Mouse (Mus musculus) bone marrow macrophage, adult 2 months (primary cell): ENCODE measurements at regions not wholly inside any gene's neighbourhood (a gene's known extent, or its start where the extent isn't known, plus 50 kb on each side); places are given as distances from the start of the nearest gene placed in this dataset.

Source experiments
- H3K27ac ChIP-seq: 2 replicates; pipeline ENCODE4 v1.5.1; 2012; ENCODE audit warnings: low read depth, low read length; ENCODE audit not compliant: insufficient read depth
- H3K4me1 ChIP-seq: 2 replicates; pipeline ENCODE4 v1.6.1; 2012; ENCODE audit warnings: low read length; ENCODE audit not compliant: control insufficient read depth, insufficient read depth
- H3K4me3 ChIP-seq: 2 replicates; pipeline ENCODE4 v1.5.1; 2012; ENCODE audit warnings: mild to moderate bottlenecking, low read length, moderate library complexity; ENCODE audit not compliant: insufficient read depth
- CTCF ChIP-seq: IDR thresholded peaks from 2 replicates; pipeline ENCODE4 v1.5.1; 2012; ENCODE audit warnings: low read depth, mild to moderate bottlenecking, low read length, moderate library complexity
- POLR2A ChIP-seq: IDR thresholded peaks from 2 replicates; pipeline ENCODE4 v1.6.1; 2012; ENCODE audit warnings: mild to moderate bottlenecking, low read depth, low read length, borderline replicate concordance

GRCm38 (mm10) chr13:60446926-60447325, 154.8 kb upstream of the Dapk1 start:
- no peak for TF ChIP-seq POLR2A
- TF ChIP-seq CTCF: no peak
- H3K4me3 ChIP-seq: no peak overlapping the region
- no peak overlapping the region for H3K27ac ChIP-seq
- H3K4me1 ChIP-seq: no peaks in the 10 kb centered on the region

- H3K27ac ChIP-seq: no peak overlapping the region
- H3K4me1 ChIP-seq: no peaks in the 10 kb centered on the region
- TF ChIP-seq POLR2A (no peak), CTCF (no peak)
- no peak overlapping the region for H3K4me3 ChIP-seq
Measured at GRCm38 (mm10) chr13:60450721-60451506, 150.8 kb upstream of the Dapk1 start.

- Histone ChIP-seq H3K4me3 (no peak overlapping the region), H3K27ac (no peak overlapping the region), H3K4me1 (no peaks in the 10 kb centered on the region)
- no peak for TF ChIP-seq CTCF
- TF ChIP-seq POLR2A: no peak
Measured at GRCm38 (mm10) chr13:60453821-60454483, 147.8 kb upstream of the Dapk1 start.

DNA sequence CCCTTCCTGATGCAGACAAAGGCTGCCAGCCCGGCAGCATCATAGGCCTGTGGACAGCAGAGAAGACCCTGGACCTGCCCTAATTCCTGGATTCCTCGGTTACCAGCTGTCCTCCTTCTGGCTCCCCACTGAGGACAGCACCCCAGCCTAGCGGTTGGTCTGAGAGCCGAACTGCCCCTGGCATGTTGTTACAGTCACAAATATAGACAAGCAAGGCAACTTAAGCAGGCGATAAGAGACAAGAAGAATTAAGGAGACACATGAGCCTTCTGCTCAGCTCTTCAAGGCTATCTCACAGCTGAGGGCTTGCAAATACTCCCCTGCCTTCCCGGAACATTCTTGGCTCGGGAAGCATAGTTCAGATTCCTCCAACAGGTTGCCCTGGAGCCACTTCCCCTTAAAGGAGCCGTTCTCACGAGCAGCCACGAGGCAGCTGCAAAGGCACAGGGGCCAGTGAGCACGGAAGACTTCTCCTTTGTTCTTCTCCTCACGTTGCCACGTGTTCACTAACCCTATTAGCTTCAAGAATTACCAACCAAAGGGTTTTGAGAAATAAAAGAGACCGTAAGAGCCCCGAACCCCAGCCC, 146.6 kb upstream of the Dapk1 start:
- Histone ChIP-seq H3K27ac (no peak overlapping the region), H3K4me1 (no peaks in the 10 kb centered on the region), H3K4me3 (no peak overlapping the region)
- TF ChIP-seq CTCF: no peak
- no peak for TF ChIP-seq POLR2A

DNA sequence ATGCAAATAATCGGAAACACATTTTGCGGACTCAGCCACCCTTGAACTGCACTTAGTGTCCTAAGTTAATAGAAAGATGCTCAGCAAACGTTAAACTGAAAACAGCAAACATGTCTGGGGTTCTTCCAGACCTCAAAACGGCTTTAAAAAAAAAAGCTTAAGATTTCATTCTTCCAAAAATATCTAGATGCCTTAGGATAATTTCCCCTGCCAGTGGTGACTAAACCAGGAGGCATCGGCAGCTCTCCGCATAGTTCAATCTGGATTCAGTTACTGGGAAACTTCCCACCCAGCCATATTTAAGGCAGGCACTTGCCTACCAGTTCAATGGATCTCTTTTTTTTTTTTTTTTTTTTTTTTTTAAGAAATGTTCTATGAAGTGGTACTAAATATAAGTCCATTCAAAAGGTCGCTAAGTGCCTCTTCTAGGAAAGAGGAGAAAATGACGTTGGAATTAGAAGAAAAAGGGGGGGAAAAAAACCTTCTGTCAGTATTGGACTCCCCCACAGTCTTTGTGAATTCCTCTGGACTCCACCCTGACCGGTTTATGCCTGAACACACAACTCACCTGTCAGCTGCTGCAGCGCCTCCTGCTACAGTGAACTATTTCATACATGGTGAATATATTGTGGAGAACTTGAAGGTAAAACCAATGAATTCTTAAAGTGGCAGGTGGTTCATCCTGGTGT, 145.7 kb upstream of the Dapk1 start:
- Histone ChIP-seq H3K4me3 (no peak overlapping the region), H3K27ac (no peak overlapping the region), H3K4me1 (no peaks in the 10 kb centered on the region)
- TF ChIP-seq POLR2A (no peak), CTCF (no peak)

DNA sequence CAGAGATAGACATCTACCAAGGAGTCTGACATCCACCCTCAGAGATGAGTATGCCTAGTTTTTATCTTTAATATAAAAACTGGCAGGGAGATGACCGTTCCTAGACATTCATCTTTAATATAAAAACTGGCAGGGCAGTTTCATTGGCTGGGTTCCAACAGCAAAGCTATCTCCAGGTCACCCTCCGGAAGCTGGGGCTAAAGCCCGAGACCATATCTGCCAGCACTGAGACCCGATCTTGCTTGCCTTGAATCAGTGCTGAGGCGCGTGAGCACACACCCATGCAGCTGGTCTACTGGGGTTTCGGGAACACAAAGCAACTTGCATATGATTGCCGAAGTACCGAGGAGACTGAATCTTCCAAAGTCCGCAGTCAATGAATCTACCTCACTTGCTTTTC, 144.5 kb upstream of the Dapk1 start:
- Histone ChIP-seq H3K4me3 (no peak overlapping the region), H3K4me1 (no peaks in the 10 kb centered on the region), H3K27ac (no peak overlapping the region)
- TF ChIP-seq CTCF (no peak), POLR2A (no peak)

GRCm38 (mm10) chr13:60459002-60459401, 142.7 kb upstream of the Dapk1 start:
- Histone ChIP-seq H3K4me1 (no peaks in the 10 kb centered on the region), H3K27ac (no peak overlapping the region), H3K4me3 (no peak overlapping the region)
- TF ChIP-seq CTCF (no peak), POLR2A (no peak)

- no peak for TF ChIP-seq CTCF
- Histone ChIP-seq H3K4me1 (no peaks in the 10 kb centered on the region), H3K27ac (no peak overlapping the region)
Measured at GRCm38 (mm10) chr13:60466553-60467313, 135.0 kb upstream of the Dapk1 start.

DNA sequence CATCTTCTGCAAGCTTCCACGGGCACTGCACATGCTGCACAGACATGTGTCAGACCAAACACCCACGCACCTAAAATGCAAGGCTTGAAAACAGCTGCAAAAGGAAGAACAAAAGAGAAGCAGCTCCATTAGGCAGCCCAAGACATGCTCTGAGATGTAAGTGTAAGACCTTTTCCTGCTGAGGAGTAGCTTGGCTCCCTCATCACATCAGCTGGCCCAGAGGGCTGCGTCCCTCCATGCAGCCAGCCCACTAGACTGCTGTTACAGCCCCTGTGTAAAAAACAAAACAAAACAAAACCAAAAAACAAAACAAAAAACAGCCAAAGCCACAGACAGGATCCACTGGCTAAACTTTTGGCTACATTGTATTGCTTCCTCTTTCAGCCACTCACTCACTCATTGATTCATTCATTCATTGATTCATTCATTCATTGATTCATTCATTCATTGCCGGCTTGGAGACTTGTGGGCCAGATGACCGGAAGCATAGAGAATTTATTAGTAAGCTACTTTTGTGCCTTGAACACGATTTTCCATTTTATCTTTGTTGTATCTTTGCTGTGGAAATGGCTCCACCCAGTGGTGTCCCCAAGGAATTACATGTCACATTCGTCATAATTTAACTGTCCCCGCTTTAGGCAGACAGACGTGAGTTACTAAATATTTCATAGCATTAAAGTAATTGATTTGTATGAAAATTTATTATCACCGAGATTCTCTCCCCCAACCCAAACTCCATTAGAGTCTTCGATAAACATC, 133.7 kb upstream of the Dapk1 start:
- Histone ChIP-seq H3K27ac (no peak overlapping the region), H3K4me3 (no peak overlapping the region), H3K4me1 (no peaks in the 10 kb centered on the region)
- TF ChIP-seq CTCF (peak; percentile 32), POLR2A (no peak)

More at GRCm38 (mm10) chr13:60466553-60467313, 135.0 kb upstream of the Dapk1 start:
- H3K4me3 ChIP-seq: no peak overlapping the region
